Mouse (Mus musculus): Measurements from ENCODE around the gene Kpna4. TPM values are rescaled to one million over a fixed set of nuclear protein-coding genes. Genes with fewer than 3 reads are reported as not detected.

Gene Kpna4
- polyA plus RNA-seq, 1 experiment: 24.0 TPM

GRCm38 (mm10) chr3:69109079-69109478 lies 17.8 kb downstream of the Kpna4 start:
- Histone ChIP-seq H3ac (ENCODE audit: control insufficient read depth, insufficient read length, low read depth) (no peak overlapping the region), H3K79me3 (ENCODE audit: low read depth) (peaks cover 98% of the 10 kb centered on the region), H3K27me3 (ENCODE audit: control insufficient read depth, insufficient read depth, insufficient read length) (no peaks in the 10 kb centered on the region), H3K4me3 (ENCODE audit: insufficient read depth, poor library complexity, severe bottlenecking) (no peak overlapping the region), H3K79me2 (ENCODE audit: control insufficient read depth, insufficient read depth) (peaks cover 100% of the 10 kb centered on the region), H3K36me3 (ENCODE audit: control insufficient read depth, insufficient read depth) (peaks cover 9% of the 10 kb centered on the region)
- TF ChIP-seq CEBPB (IDR thresholded peaks at IDR 0.05; ENCODE audit: low read depth): no peak
- no peak for TF ChIP-seq USF1 (IDR thresholded peaks at IDR 0.05; ENCODE audit: low read depth)
- no peak for TF ChIP-seq FOSL1 (IDR thresholded peaks at IDR 0.05; ENCODE audit: insufficient read depth, low read length, poor library complexity, severe bottlenecking)
- no peak for TF ChIP-seq MAX (IDR thresholded peaks at IDR 0.05)
- TF ChIP-seq MYOG (IDR thresholded peaks at IDR 0.05; ENCODE audit: control insufficient read depth, extremely low read depth, insufficient read length): no peak
- no peak for TF ChIP-seq MYOD1 (IDR thresholded peaks at IDR 0.05; ENCODE audit: control insufficient read depth, insufficient read length, low read depth)
- no peak for TF ChIP-seq CTCF (IDR thresholded peaks at IDR 0.05; ENCODE audit: control insufficient read depth, insufficient read depth, insufficient read length)

DNA sequence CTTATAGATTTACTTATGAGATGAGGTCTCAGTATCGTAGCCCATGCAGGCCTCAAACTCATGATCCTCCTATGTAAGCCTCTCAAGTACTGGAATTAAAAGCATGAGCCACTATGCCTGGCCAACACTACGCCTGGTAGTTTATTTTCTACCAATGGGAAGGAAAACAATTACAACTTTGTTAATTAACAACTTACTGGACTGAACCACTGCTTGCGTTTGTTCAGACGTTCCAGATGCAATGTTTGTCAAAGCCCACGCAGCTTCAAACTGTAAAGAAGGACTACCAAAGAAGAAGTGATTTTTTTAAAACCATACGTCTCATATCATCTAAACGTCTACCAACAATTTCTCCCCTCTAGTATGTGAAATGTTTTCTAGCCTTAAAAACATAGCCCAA lies 32.5 kb downstream of the Kpna4 start:
- TF ChIP-seq USF1 (IDR thresholded peaks at IDR 0.05; ENCODE audit: low read depth): no peak
- no peak for TF ChIP-seq CTCF (IDR thresholded peaks at IDR 0.05; ENCODE audit: control insufficient read depth, insufficient read depth, insufficient read length)
- Histone ChIP-seq H3K27me3 (ENCODE audit: control insufficient read depth, insufficient read depth, insufficient read length) (no peaks in the 10 kb centered on the region), H3K79me2 (ENCODE audit: control insufficient read depth, insufficient read depth) (no peaks in the 10 kb centered on the region), H3K4me3 (ENCODE audit: insufficient read depth, poor library complexity, severe bottlenecking) (no peak overlapping the region), H3K79me3 (ENCODE audit: low read depth) (no peaks in the 10 kb centered on the region), H3ac (ENCODE audit: control insufficient read depth, insufficient read length, low read depth) (no peak overlapping the region), H3K36me3 (ENCODE audit: control insufficient read depth, insufficient read depth) (peaks cover 70% of the 10 kb centered on the region)

GRCm38 (mm10) chr3:69064005-69064404 lies 62.9 kb downstream of the Kpna4 start:
- H3ac ChIP-seq (ENCODE audit: control insufficient read depth, insufficient read length, low read depth): no peak overlapping the region
- H3K27me3 ChIP-seq (ENCODE audit: control insufficient read depth, insufficient read depth, insufficient read length): no peaks in the 10 kb centered on the region
- no peaks in the 10 kb centered on the region for H3K79me2 ChIP-seq (ENCODE audit: control insufficient read depth, insufficient read depth)
- no peak overlapping the region for H3K4me3 ChIP-seq (ENCODE audit: insufficient read depth, poor library complexity, severe bottlenecking)
- H3K79me3 ChIP-seq (ENCODE audit: low read depth): no peaks in the 10 kb centered on the region
- no peaks in the 10 kb centered on the region for H3K36me3 ChIP-seq (ENCODE audit: control insufficient read depth, insufficient read depth)
- TF ChIP-seq MYOD1 (IDR thresholded peaks at IDR 0.05; ENCODE audit: control insufficient read depth, insufficient read length, low read depth): no peak
- TF ChIP-seq CTCF (IDR thresholded peaks at IDR 0.05; ENCODE audit: control insufficient read depth, insufficient read depth, insufficient read length): no peak
- TF ChIP-seq MAX (IDR thresholded peaks at IDR 0.05): no peak
- no peak for TF ChIP-seq MYOG (IDR thresholded peaks at IDR 0.05; ENCODE audit: control insufficient read depth, extremely low read depth, insufficient read length)
- TF ChIP-seq FOSL1 (IDR thresholded peaks at IDR 0.05; ENCODE audit: insufficient read depth, low read length, poor library complexity, severe bottlenecking): no peak
- no peak for TF ChIP-seq CEBPB (IDR thresholded peaks at IDR 0.05; ENCODE audit: low read depth)
- no peak for TF ChIP-seq USF1 (IDR thresholded peaks at IDR 0.05; ENCODE audit: low read depth)

GRCm38 (mm10) chr3:69062764-69063163 lies 64.1 kb downstream of the Kpna4 start:
- Histone ChIP-seq H3K79me2 (ENCODE audit: control insufficient read depth, insufficient read depth) (no peaks in the 10 kb centered on the region), H3K27me3 (ENCODE audit: control insufficient read depth, insufficient read depth, insufficient read length) (no peaks in the 10 kb centered on the region), H3K4me3 (ENCODE audit: insufficient read depth, poor library complexity, severe bottlenecking) (no peak overlapping the region), H3K79me3 (ENCODE audit: low read depth) (no peaks in the 10 kb centered on the region), H3ac (ENCODE audit: control insufficient read depth, insufficient read length, low read depth) (no peak overlapping the region), H3K36me3 (ENCODE audit: control insufficient read depth, insufficient read depth) (no peaks in the 10 kb centered on the region)
- no peak for TF ChIP-seq FOSL1 (IDR thresholded peaks at IDR 0.05; ENCODE audit: insufficient read depth, low read length, poor library complexity, severe bottlenecking)
- TF ChIP-seq MAX (IDR thresholded peaks at IDR 0.05): no peak
- TF ChIP-seq MYOG (IDR thresholded peaks at IDR 0.05; ENCODE audit: control insufficient read depth, extremely low read depth, insufficient read length): no peak
- TF ChIP-seq CEBPB (IDR thresholded peaks at IDR 0.05; ENCODE audit: low read depth): no peak
- no peak for TF ChIP-seq MYOD1 (IDR thresholded peaks at IDR 0.05; ENCODE audit: control insufficient read depth, insufficient read length, low read depth)
- TF ChIP-seq USF1 (IDR thresholded peaks at IDR 0.05; ENCODE audit: low read depth): no peak
- TF ChIP-seq CTCF (IDR thresholded peaks at IDR 0.05; ENCODE audit: control insufficient read depth, insufficient read depth, insufficient read length): no peak

- Histone ChIP-seq H3K36me3 (ENCODE audit: control insufficient read depth, insufficient read depth) (no peaks in the 10 kb centered on the region), H3ac (ENCODE audit: control insufficient read depth, insufficient read length, low read depth) (no peak overlapping the region), H3K79me3 (ENCODE audit: low read depth) (no peaks in the 10 kb centered on the region), H3K27me3 (ENCODE audit: control insufficient read depth, insufficient read depth, insufficient read length) (no peaks in the 10 kb centered on the region), H3K4me3 (ENCODE audit: insufficient read depth, poor library complexity, severe bottlenecking) (no peak overlapping the region), H3K79me2 (ENCODE audit: control insufficient read depth, insufficient read depth) (no peaks in the 10 kb centered on the region)
- TF ChIP-seq CTCF (IDR thresholded peaks at IDR 0.05; ENCODE audit: control insufficient read depth, insufficient read depth, insufficient read length) (no peak), USF1 (IDR thresholded peaks at IDR 0.05; ENCODE audit: low read depth) (no peak), MAX (IDR thresholded peaks at IDR 0.05) (no peak)
Observed at GRCm38 (mm10) chr3:69060672-69061071, 66.2 kb downstream of the Kpna4 start.

DNA sequence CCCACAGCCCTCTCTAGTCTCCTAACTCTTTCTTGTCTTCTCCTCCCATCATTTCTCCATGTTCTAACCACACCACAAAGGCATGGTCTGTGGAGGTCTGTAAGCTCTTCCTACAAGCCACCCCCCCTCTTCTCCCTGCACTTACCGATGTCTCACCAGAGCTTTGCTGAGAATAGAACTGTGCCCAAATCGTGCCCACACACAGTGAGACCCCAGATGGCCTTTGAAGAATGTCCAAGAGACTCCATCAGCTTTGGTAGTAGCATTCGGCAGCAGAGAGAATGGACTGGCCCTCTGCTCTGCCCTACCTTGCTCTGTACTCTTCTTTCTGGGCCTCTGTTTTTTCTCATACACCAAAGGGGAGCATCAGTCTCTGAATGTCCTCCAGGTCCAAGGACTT lies 71.0 kb downstream of the Kpna4 start:
- no peak for TF ChIP-seq USF1 (IDR thresholded peaks at IDR 0.05; ENCODE audit: low read depth)
- TF ChIP-seq FOSL1 (IDR thresholded peaks at IDR 0.05; ENCODE audit: insufficient read depth, low read length, poor library complexity, severe bottlenecking): no peak
- TF ChIP-seq MYOG (IDR thresholded peaks at IDR 0.05; ENCODE audit: control insufficient read depth, extremely low read depth, insufficient read length): no peak
- TF ChIP-seq CEBPB (IDR thresholded peaks at IDR 0.05; ENCODE audit: low read depth): no peak
- no peak for TF ChIP-seq MYOD1 (IDR thresholded peaks at IDR 0.05; ENCODE audit: control insufficient read depth, insufficient read length, low read depth)
- no peak for TF ChIP-seq CTCF (IDR thresholded peaks at IDR 0.05; ENCODE audit: control insufficient read depth, insufficient read depth, insufficient read length)
- TF ChIP-seq MAX (IDR thresholded peaks at IDR 0.05): no peak
- Histone ChIP-seq H3K79me3 (ENCODE audit: low read depth) (no peaks in the 10 kb centered on the region), H3K36me3 (ENCODE audit: control insufficient read depth, insufficient read depth) (no peaks in the 10 kb centered on the region), H3K4me3 (ENCODE audit: insufficient read depth, poor library complexity, severe bottlenecking) (no peak overlapping the region), H3ac (ENCODE audit: control insufficient read depth, insufficient read length, low read depth) (no peak overlapping the region), H3K79me2 (ENCODE audit: control insufficient read depth, insufficient read depth) (no peaks in the 10 kb centered on the region), H3K27me3 (ENCODE audit: control insufficient read depth, insufficient read depth, insufficient read length) (no peaks in the 10 kb centered on the region)
